Mouse (Mus musculus) C2C12 (cell line): ENCODE measurements around the gene Chn2.

Experiments used
- CEBPB ChIP-seq: IDR thresholded peaks from one replicate; pipeline ENCODE4 v1.6.1; 2011; ENCODE audit warnings: low read depth, mild to moderate bottlenecking, control low read depth, moderate library complexity
- CTCF ChIP-seq: IDR thresholded peaks from one replicate; pipeline ENCODE4 v1.5.1; 2011; ENCODE audit not compliant: control insufficient read depth, insufficient read depth, insufficient read length
- MAX ChIP-seq: IDR thresholded peaks from one replicate; pipeline ENCODE4 v1.6.1; 2011; ENCODE audit warnings: mild to moderate bottlenecking, control low read depth
- MYOD1 ChIP-seq: IDR thresholded peaks from one replicate; pipeline ENCODE4 v1.6.1; 2011; ENCODE audit warnings: low read depth; ENCODE audit not compliant: control insufficient read depth, insufficient read length
- USF1 ChIP-seq: IDR thresholded peaks from one replicate; pipeline ENCODE4 v1.6.1; 2011; ENCODE audit warnings: low read depth, mild to moderate bottlenecking, control low read depth, moderate library complexity

- TF ChIP-seq CTCF, result no peak
- no peak for TF ChIP-seq MAX
- no peak for TF ChIP-seq USF1
- TF ChIP-seq MYOD1, result no peak
- no peak for TF ChIP-seq CEBPB
Observed at GRCm38 (mm10) chr6:54082576-54082975, 43.2 kb downstream of the Chn2 start.
